Comparison of ENCODE assay signal across 16 mouse cellular contexts in the genomic region with DNA sequence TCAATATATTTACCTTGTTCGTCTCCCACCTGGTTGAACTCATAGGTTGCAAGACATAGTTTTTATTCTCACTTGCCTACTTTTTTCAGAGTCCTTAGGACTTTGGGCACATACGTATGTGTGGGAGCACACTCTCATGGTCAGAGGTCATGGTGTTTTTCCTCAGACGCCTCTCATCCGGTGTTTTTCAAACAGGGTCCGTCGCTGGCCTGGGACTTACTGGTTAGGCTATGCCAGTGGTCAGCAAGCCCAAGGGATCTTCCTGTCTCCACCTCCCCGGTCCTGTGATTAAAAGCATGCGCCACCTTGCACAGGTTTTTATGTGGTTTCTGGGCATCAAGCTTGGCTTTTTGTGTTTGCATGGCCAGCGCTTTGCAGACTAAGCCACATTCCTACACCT.
"Had no signal": no experiment of that assay in that cellular context is flagged by ENCODE, and none has a peak within 500 bp of the region (broad histone marks: within the 10 kb centered on the region; RNA-seq: fewer than 3 reads in every experiment).

No protein-coding gene starts in this region.

- H3K9ac ChIP-seq: neural tube, embryonic 13.5 days; neural tube, embryonic 15.5 days; stomach, embryonic 15.5 days had no signal

- DNase-seq: retina, postnatal 1 day; right cerebral cortex, adult 18-20 months; right cerebral cortex, postnatal 14 days; right cerebral cortex, postnatal 25 days; right cerebral cortex, postnatal 4 days; spleen, adult 18-20 months; thymus, adult 18-20 months; thymus, adult 2 months; thymus, postnatal 14 days; thymus, postnatal 25 days; thymus, postnatal 36 days; thymus, postnatal 4 days had no signal

- H3K27ac ChIP-seq: neural tube, embryonic 13.5 days; neural tube, embryonic 15.5 days; stomach, embryonic 15.5 days; stomach, postnatal 0 days had no signal

- H3K4me2 ChIP-seq: neural tube, embryonic 13.5 days; neural tube, embryonic 15.5 days; stomach, embryonic 15.5 days had no signal

- H3K36me3 ChIP-seq: neural tube, embryonic 13.5 days; neural tube, embryonic 15.5 days; stomach, embryonic 15.5 days had no signal

- H3K9me3 ChIP-seq: neural tube, embryonic 13.5 days; neural tube, embryonic 15.5 days; stomach, embryonic 15.5 days had no signal

- H3K4me3 ChIP-seq: neural tube, embryonic 13.5 days; neural tube, embryonic 15.5 days; stomach, embryonic 15.5 days had no signal

- H3K4me1 ChIP-seq: stomach, embryonic 15.5 days had no signal

- H3K27me3 ChIP-seq: neural tube, embryonic 13.5 days; neural tube, embryonic 15.5 days; stomach, embryonic 15.5 days had no signal
